Mouse (Mus musculus) heart, embryonic 15.5 days (tissue): ENCODE results near the gene Treml2. TPM values are rescaled to one million over a fixed set of nuclear protein-coding genes. Genes with fewer than 3 reads are reported as not detected.
"Not testable (repeated sequence)": the region's sequence is repeated elsewhere in the genome, so short reads cannot be mapped to it uniquely, and the experiment has no call there.

Source experiments
- ATAC-seq: fragments of 200-750 bp; cut with Nextera tagmentation; replicated peaks from 2 replicates; pipeline ENCODE4 v1.8.0; 2017; ENCODE audit warnings: low read depth, moderate TSS enrichment; ENCODE audit not compliant: insufficient number of reproducible peaks, insufficient read depth, low FRiP score
- H3K27ac ChIP-seq: fragments of 300-500 bp; sonication (generic); 2 replicates; pipeline ENCODE4 v1.5.1; 2015; ENCODE audit warnings: mild to moderate bottlenecking, inconsistent platforms
- H3K27me3 ChIP-seq: fragments of 300-500 bp; sonication (generic); 2 replicates; pipeline ENCODE4 v1.6.1; 2015; ENCODE audit warnings: inconsistent platforms
- H3K36me3 ChIP-seq: fragments of 300-500 bp; sonication (generic); 2 replicates; pipeline ENCODE4 v1.6.1; 2015; ENCODE audit warnings: mild to moderate bottlenecking, inconsistent platforms
- H3K4me1 ChIP-seq: fragments of 300-500 bp; sonication (generic); replicated peaks from 2 replicates; pipeline ENCODE4 v1.6.1; 2015; ENCODE audit warnings: inconsistent platforms
- H3K4me2 ChIP-seq: fragments of 300-500 bp; sonication (generic); 2 replicates; pipeline ENCODE4 v1.6.1; 2015; ENCODE audit warnings: inconsistent platforms, mild to moderate bottlenecking, moderate library complexity
- H3K4me3 ChIP-seq: fragments of 300-500 bp; sonication (generic); 2 replicates; pipeline ENCODE4 v1.5.1; 2015; ENCODE audit warnings: mild to moderate bottlenecking, inconsistent platforms
- H3K9ac ChIP-seq: fragments of 300-500 bp; sonication (generic); 2 replicates; pipeline ENCODE4 v1.6.1; 2015; ENCODE audit warnings: mild to moderate bottlenecking, inconsistent platforms
- H3K9me3 ChIP-seq: fragments of 300-500 bp; sonication (generic); replicated peaks from 2 replicates; pipeline ENCODE4 v1.6.1; 2016; ENCODE audit warnings: inconsistent platforms
- WGBS: fragments of 180-500 bp; shearing (Covaris S2); methylation state at CpG from one replicate; pipeline ENCODE4 v1.1.7; 2015; ENCODE audit warnings: mixed read lengths; 5-methylcytosine and 5-hydroxymethylcytosine counted together
- polyA plus RNA-seq: library from polyadenylated mRNA; unstranded; fragments of >200 nt; fragmentation: Nextera tagmentation; extraction: Ambion mirVana; gene quantifications from 2 replicates; pipeline ENCODE4 v1.2.1, GENCODE M21; 2015

Gene Treml2
- polyA plus RNA-seq, 1 experiment from 2014 or later, result 0.23 TPM

- H3K27ac ChIP-seq, result no peak overlapping the region
- no peak for ATAC-seq
- H3K4me1 ChIP-seq, result no peaks in the 10 kb centered on the region
- WGBS, result 77% methylated on average over 5 of the region's 5 CpGs
- no peaks in the 10 kb centered on the region for H3K9me3 ChIP-seq
- no peaks in the 10 kb centered on the region for H3K36me3 ChIP-seq
- H3K27me3 ChIP-seq, result no peaks in the 10 kb centered on the region
- H3K4me3 ChIP-seq, result no peak overlapping the region
- H3K4me2 ChIP-seq, result no peak overlapping the region
- H3K9ac ChIP-seq, result no peak overlapping the region
Measured at GRCm38 (mm10) chr17:48293500-48294194, 5.7 kb upstream of the Treml2 start.

- Histone ChIP-seq H3K27me3 (no peaks in the 10 kb centered on the region), H3K9me3 (no peaks in the 10 kb centered on the region), H3K4me2 (no peak overlapping the region), H3K4me3 (no peak overlapping the region), H3K9ac (no peak overlapping the region), H3K36me3 (no peaks in the 10 kb centered on the region), H3K4me1 (no peaks in the 10 kb centered on the region), H3K27ac (no peak overlapping the region)
- ATAC-seq, result no peak
- WGBS, result 36% methylated on average over 7 of the region's 7 CpGs
Measured at GRCm38 (mm10) chr17:48299756-48300155, 458 bp downstream of the Treml2 start.

GRCm38 (mm10) chr17:48300199-48300598, 901 bp downstream of the Treml2 start:
- no peak overlapping the region for H3K9ac ChIP-seq
- 63% methylated on average over 7 of the region's 7 CpGs for WGBS
- H3K4me2 ChIP-seq, result peak overlapping the region; percentile 2; the same call in 1 of the 2 replicates
- no peaks in the 10 kb centered on the region for H3K9me3 ChIP-seq
- H3K4me1 ChIP-seq, result no peaks in the 10 kb centered on the region
- H3K36me3 ChIP-seq, result no peaks in the 10 kb centered on the region
- ATAC-seq, result no peak
- H3K4me3 ChIP-seq, result peak overlapping the region; percentile 10; the same call in 1 of the 2 replicates
- H3K27ac ChIP-seq, result no peak overlapping the region
- H3K27me3 ChIP-seq, result no peaks in the 10 kb centered on the region

- H3K27ac ChIP-seq, result no peak overlapping the region
- H3K9ac ChIP-seq, result no peak overlapping the region
- no peaks in the 10 kb centered on the region for H3K4me1 ChIP-seq
- no peak for ATAC-seq
- H3K4me3 ChIP-seq, result peak overlapping the region; percentile 10; the same call in 1 of the 2 replicates
- H3K4me2 ChIP-seq, result peak overlapping the region; percentile 2; the same call in 1 of the 2 replicates
- WGBS, result 66% methylated on average over 9 of the region's 9 CpGs
- no peaks in the 10 kb centered on the region for H3K9me3 ChIP-seq
- H3K36me3 ChIP-seq, result no peaks in the 10 kb centered on the region
- H3K27me3 ChIP-seq, result no peaks in the 10 kb centered on the region
Measured at GRCm38 (mm10) chr17:48300861-48301260, 1.6 kb downstream of the Treml2 start.

DNA sequence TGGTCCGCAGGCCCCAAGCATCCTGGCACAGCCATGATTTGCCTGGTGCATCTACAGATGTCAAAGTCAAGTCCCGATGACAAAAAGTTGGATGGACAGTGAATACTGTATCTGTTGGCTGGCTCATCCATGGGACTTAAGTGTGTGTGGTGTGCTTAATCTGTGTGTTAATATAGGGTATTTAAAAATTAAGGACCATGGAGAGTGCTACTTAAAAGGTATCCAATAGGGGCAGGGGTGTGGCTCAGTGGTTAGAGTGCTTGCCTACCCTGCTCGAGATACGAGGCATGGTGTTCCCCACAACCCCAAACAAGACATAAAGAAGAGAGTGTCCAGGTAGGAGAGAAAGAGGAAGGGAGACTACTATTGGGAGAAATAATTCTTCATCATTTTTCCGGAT, 2.5 kb downstream of the Treml2 start:
- Histone ChIP-seq H3K27ac (no peak overlapping the region), H3K4me3 (no peak overlapping the region), H3K4me2 (no peak overlapping the region; the same call in 1 of the 2 replicates), H3K9me3 (no peaks in the 10 kb centered on the region), H3K36me3 (no peaks in the 10 kb centered on the region), H3K9ac (no peak overlapping the region), H3K4me1 (no peaks in the 10 kb centered on the region), H3K27me3 (no peaks in the 10 kb centered on the region)
- 76% methylated on average over 5 of the region's 5 CpGs for WGBS
- no peak for ATAC-seq

- Histone ChIP-seq H3K9me3 (no peaks in the 10 kb centered on the region), H3K4me1 (no peaks in the 10 kb centered on the region), H3K27me3 (no peaks in the 10 kb centered on the region), H3K36me3 (no peaks in the 10 kb centered on the region), H3K27ac (no peak overlapping the region), H3K4me3 (no peak overlapping the region), H3K9ac (no peak overlapping the region), H3K4me2 (no peak overlapping the region)
- 67% methylated on average over 2 of the region's 2 CpGs for WGBS
- ATAC-seq, result no peak
Measured at GRCm38 (mm10) chr17:48312124-48312523, 12.8 kb downstream of the Treml2 start.

GRCm38 (mm10) chr17:48315905-48316579, 16.7 kb downstream of the Treml2 start, which contains the start of gene B430306N03Rik:
Gene B430306N03Rik, plus strand, starts transcription at chr17:48316141.
- H3K27me3 ChIP-seq, H3K9ac ChIP-seq, H3K27ac ChIP-seq, ATAC-seq, H3K4me1 ChIP-seq, H3K9me3 ChIP-seq, H3K36me3 ChIP-seq, H3K4me3 ChIP-seq, H3K4me2 ChIP-seq: not testable (repeated sequence)
- 73% methylated on average over 3 of the region's 3 CpGs for WGBS

- WGBS, result 97% methylated on average over 1 of the region's 1 CpGs
- Histone ChIP-seq H3K36me3 (no peaks in the 10 kb centered on the region), H3K4me3 (no peak overlapping the region), H3K27ac (no peak overlapping the region), H3K9me3 (no peaks in the 10 kb centered on the region), H3K4me1 (no peaks in the 10 kb centered on the region), H3K9ac (no peak overlapping the region), H3K4me2 (no peak overlapping the region), H3K27me3 (no peaks in the 10 kb centered on the region)
- ATAC-seq, result no peak
Measured at GRCm38 (mm10) chr17:48318686-48319085, 19.4 kb downstream of the Treml2 start.

DNA sequence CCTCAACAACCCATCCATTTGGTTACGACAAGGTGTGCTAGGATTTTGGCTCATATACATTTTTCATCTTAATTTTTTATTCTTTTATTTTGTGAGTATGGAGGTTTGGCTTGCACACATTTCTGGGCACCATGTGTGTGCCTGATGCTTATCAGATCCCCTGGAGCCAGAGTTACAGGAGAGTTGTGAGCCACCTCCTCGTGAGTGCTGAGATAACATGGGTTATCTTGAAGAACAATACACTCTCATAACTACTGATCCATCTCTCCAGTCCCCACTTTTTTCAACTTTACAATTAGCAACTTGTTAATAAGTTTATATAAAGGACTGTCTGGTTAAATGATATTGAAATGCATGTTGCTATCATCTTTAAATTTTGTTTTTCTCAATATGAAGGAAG, 22.0 kb downstream of the Treml2 start:
- Histone ChIP-seq H3K27me3 (no peaks in the 10 kb centered on the region), H3K27ac (no peak overlapping the region), H3K4me2 (no peak overlapping the region), H3K4me3 (no peak overlapping the region), H3K4me1 (no peaks in the 10 kb centered on the region), H3K9ac (no peak overlapping the region), H3K36me3 (no peaks in the 10 kb centered on the region), H3K9me3 (no peaks in the 10 kb centered on the region)
- 62% methylated on average over 2 of the region's 2 CpGs for WGBS
- no peak for ATAC-seq

DNA sequence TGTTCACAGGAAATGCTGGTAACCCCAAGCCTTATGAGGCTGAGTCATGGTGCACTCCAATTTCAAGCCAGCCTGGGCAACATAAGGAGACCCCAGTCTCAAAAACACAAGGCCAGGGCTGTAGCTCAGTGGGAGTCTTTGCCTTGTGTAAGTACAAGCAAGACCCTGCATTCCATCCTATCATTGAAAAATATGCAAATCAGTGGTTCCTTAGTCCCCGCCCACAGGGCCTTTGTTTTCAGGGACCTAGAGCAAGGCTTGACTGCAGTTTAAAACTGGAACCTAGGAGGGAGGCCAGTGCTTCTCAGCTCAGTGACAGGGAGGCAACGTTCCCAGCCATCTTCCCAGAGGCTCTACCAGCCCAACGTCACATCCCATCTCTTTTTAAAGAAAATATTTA, 23.9 kb downstream of the Treml2 start:
- no peak overlapping the region for H3K27ac ChIP-seq
- ATAC-seq, result no peak
- no peak overlapping the region for H3K4me2 ChIP-seq
- 73% methylated on average over 3 of the region's 3 CpGs for WGBS
- no peaks in the 10 kb centered on the region for H3K9me3 ChIP-seq
- no peaks in the 10 kb centered on the region for H3K27me3 ChIP-seq
- H3K9ac ChIP-seq, result no peak overlapping the region
- no peaks in the 10 kb centered on the region for H3K36me3 ChIP-seq
- H3K4me3 ChIP-seq, result no peak overlapping the region
- no peaks in the 10 kb centered on the region for H3K4me1 ChIP-seq

DNA sequence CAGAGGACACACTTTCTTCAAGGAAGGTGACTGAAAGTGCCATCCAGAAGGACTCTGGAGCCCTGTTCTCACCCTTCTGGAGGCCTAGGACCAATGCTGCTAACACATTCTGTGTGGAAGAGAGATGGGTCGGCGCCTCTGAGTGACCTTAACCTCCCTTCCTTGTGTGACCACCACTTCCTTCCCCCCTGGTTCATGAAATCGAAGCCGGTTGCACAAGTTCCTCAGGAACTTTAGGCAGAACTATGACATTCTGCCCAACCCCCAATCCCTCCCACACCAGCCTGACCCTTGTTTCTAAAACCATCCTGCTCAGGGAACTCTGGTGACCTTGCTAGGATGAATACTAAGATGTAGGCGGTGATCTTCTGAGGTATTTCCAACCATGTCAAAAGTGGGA, 25.0 kb downstream of the Treml2 start:
- no peak overlapping the region for H3K9ac ChIP-seq
- H3K27me3 ChIP-seq, result no peaks in the 10 kb centered on the region
- no peak overlapping the region for H3K4me2 ChIP-seq
- WGBS, result 77% methylated on average over 5 of the region's 5 CpGs
- no peak for ATAC-seq
- H3K4me3 ChIP-seq, result no peak overlapping the region
- no peak overlapping the region for H3K27ac ChIP-seq
- H3K36me3 ChIP-seq, result no peaks in the 10 kb centered on the region
- no peaks in the 10 kb centered on the region for H3K9me3 ChIP-seq
- no peaks in the 10 kb centered on the region for H3K4me1 ChIP-seq

GRCm38 (mm10) chr17:48325093-48325492, 25.8 kb downstream of the Treml2 start:
- H3K27me3 ChIP-seq, result no peaks in the 10 kb centered on the region
- no peaks in the 10 kb centered on the region for H3K4me1 ChIP-seq
- 87% methylated on average over 6 of the region's 6 CpGs for WGBS
- H3K9me3 ChIP-seq, result no peaks in the 10 kb centered on the region
- H3K36me3 ChIP-seq, result no peaks in the 10 kb centered on the region
- no peak overlapping the region for H3K4me2 ChIP-seq
- H3K9ac ChIP-seq, result no peak overlapping the region
- no peak for ATAC-seq
- H3K4me3 ChIP-seq, result no peak overlapping the region
- no peak overlapping the region for H3K27ac ChIP-seq
